Mouse (Mus musculus) C2C12 (cell line): ENCODE measurements around the gene Trim46.

Experiments
- CEBPB ChIP-seq: IDR thresholded peaks from one replicate; pipeline ENCODE4 v1.6.1; 2011; ENCODE audit warnings: low read depth, mild to moderate bottlenecking, control low read depth, moderate library complexity
- CTCF ChIP-seq: IDR thresholded peaks from one replicate; pipeline ENCODE4 v1.5.1; 2011; ENCODE audit not compliant: control insufficient read depth, insufficient read depth, insufficient read length
- MAX ChIP-seq: IDR thresholded peaks from one replicate; pipeline ENCODE4 v1.6.1; 2011; ENCODE audit warnings: mild to moderate bottlenecking, control low read depth
- MYOD1 ChIP-seq: IDR thresholded peaks from one replicate; pipeline ENCODE4 v1.6.1; 2011; ENCODE audit warnings: low read depth; ENCODE audit not compliant: control insufficient read depth, insufficient read length
- MYOG ChIP-seq: IDR thresholded peaks from one replicate; pipeline ENCODE4 v1.6.1; 2011; ENCODE audit not compliant: control insufficient read depth, insufficient read length; ENCODE audit errors: extremely low read depth
- USF1 ChIP-seq: IDR thresholded peaks from one replicate; pipeline ENCODE4 v1.6.1; 2011; ENCODE audit warnings: low read depth, mild to moderate bottlenecking, control low read depth, moderate library complexity

DNA sequence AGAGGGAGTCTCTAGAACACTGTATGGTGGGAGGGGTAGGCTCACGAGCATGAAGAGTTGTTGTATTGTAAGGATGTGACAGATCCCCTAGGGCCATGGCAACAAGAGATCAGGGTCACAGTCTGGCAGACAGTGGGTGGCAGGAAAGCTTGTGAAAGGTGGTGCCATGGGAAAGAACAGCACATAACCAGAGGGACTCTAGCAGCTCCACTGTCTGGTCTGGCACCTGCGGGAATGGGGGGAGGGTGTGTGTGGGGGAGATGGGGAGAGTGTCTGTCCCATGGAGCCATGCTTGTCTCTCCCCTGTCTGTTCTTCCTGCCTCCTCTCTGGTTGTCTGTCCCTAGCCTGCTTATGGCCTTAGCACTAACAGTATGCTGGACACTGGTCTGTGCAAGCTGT lies 39.4 kb upstream of the Trim46 start:
- no peak for TF ChIP-seq CTCF
- no peak for TF ChIP-seq MYOD1
- TF ChIP-seq USF1: no peak
- no peak for TF ChIP-seq MAX
- no peak for TF ChIP-seq CEBPB
- TF ChIP-seq MYOG: no peak
